Mouse (Mus musculus) liver, embryonic 14.5 days (tissue): ENCODE data around the gene Asb7. TPM values are rescaled to one million over a fixed set of nuclear protein-coding genes. Genes with fewer than 3 reads are reported as not detected.

ENCODE experiments used
- ATAC-seq: fragments of 200-750 bp; cut with Nextera tagmentation; 2 replicates; pipeline ENCODE4 v1.8.0; 2017; ENCODE audit warnings: moderate number of reproducible peaks, mild to moderate bottlenecking, moderate library complexity; ENCODE audit not compliant: insufficient read depth
- DNase-seq, 3 experiments: peaks; one replicate each; pipeline ENCODE4 v3.0.0-alpha.2; 2012 to 2013; ENCODE audit warnings: low read depth in 3 of 3, low spot score in 3 of 3
- H3K27ac ChIP-seq: fragments of 300-500 bp; sonication (generic); 2 replicates; pipeline ENCODE4 v1.5.1; 2014; ENCODE audit warnings: moderate library complexity, mild to moderate bottlenecking, control low read depth, inconsistent platforms
- H3K27me3 ChIP-seq: fragments of 300-500 bp; sonication (generic); 2 replicates; pipeline ENCODE4 v1.6.1; 2014; ENCODE audit warnings: mild to moderate bottlenecking, low read length, moderate library complexity; ENCODE audit not compliant: control insufficient read depth, insufficient read depth
- H3K36me3 ChIP-seq: fragments of 300-500 bp; sonication (generic); replicated peaks from 2 replicates; pipeline ENCODE4 v1.6.1; 2014; ENCODE audit warnings: low read depth; ENCODE audit not compliant: control insufficient read depth, insufficient read depth
- H3K4me1 ChIP-seq, 2 experiments: fragments of 200-500 bp in 1 of 2; fragments of 300-500 bp in 1 of 2; sonication (generic) in 1 of 2; replicated peaks; 2 replicates each; pipeline ENCODE4 v1.6.1; 2012 to 2014; ENCODE audit warnings: antibody characterized with exemption in 1 of 2, inconsistent platforms in 1 of 2, low read length in 1 of 2; ENCODE audit not compliant: control insufficient read depth in 2 of 2, insufficient read depth in 2 of 2
- H3K4me2 ChIP-seq: fragments of 300-500 bp; sonication (generic); 2 replicates; pipeline ENCODE4 v1.6.1; 2014; ENCODE audit warnings: low read depth, mild to moderate bottlenecking, control low read depth, moderate library complexity
- H3K4me3 ChIP-seq, 2 experiments: fragments of 200-500 bp in 1 of 2; fragments of 300-500 bp in 1 of 2; sonication (generic) in 1 of 2; 2 replicates each; pipeline ENCODE4 v1.5.1; 2012 to 2014; ENCODE audit warnings: low read depth in 2 of 2, low read length in 2 of 2, mild to moderate bottlenecking in 2 of 2, control low read depth in 1 of 2, inconsistent platforms in 1 of 2, moderate library complexity in 1 of 2; ENCODE audit not compliant: insufficient read depth in 1 of 2
- H3K9ac ChIP-seq: fragments of 300-500 bp; sonication (generic); replicated peaks from 2 replicates; pipeline ENCODE4 v1.6.1; 2014; ENCODE audit warnings: mild to moderate bottlenecking, control low read depth, moderate library complexity
- H3K9me3 ChIP-seq: fragments of 300-500 bp; sonication (generic); 2 replicates; pipeline ENCODE4 v1.6.1; 2016; ENCODE audit warnings: low read length, mixed read lengths; ENCODE audit not compliant: control insufficient read depth
- CTCF ChIP-seq: IDR thresholded peaks from 2 replicates; pipeline ENCODE4 v1.5.1; 2016; ENCODE audit warnings: antibody characterized with exemption, low read depth, control low read depth
- EP300 ChIP-seq: IDR thresholded peaks from 2 replicates; pipeline ENCODE4 v1.6.1; 2016; ENCODE audit warnings: antibody characterized with exemption, low read depth
- WGBS: fragments of 180-500 bp; shearing (Covaris S2); extraction: QIAGEN DNeasy Blood & Tissue Kit; methylation state at CpG from one replicate; pipeline ENCODE4 v1.1.7; 2014; ENCODE audit not compliant: insufficient replicate concordance; 5-methylcytosine and 5-hydroxymethylcytosine counted together
- polyA plus RNA-seq, 2 experiments: library from polyadenylated mRNA; depleted of rRNA in 1 of 2; stranded (reverse) in 1 of 2; unstranded in 1 of 2; fragments of >200 nt; fragmentation: Nextera tagmentation in 1 of 2; extraction: Ambion mirVana in 1 of 2; gene quantifications; 2 replicates each; pipeline versions ENCODE4 v1.2.1 to v1.2.3; 2012 to 2014

Gene Asb7
- polyA plus RNA-seq, 2 experiments = 1.8 to 3.2 TPM

DNA sequence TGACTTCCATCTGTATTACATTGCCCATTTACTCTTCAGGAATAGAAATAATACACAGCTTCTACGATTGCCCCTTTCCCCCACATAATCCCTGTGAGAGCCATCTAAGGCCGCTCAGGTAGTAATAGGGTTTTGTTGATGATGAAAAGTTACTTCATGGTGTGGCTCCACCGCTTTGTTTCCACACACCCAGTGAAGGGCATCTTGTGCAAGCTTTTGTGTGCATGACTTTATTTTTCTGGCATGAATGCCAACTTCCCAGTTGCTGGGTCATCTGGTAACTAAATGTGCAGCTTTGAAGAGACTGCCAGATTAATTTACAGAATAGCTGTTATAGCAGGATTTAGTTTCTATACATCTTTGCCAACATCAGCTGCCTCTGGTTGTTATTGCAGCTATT is 15.2 kb upstream of the Asb7 start:
- 69% methylated on average over 3 of the region's 3 CpGs for WGBS
- H3K9ac ChIP-seq = no peak overlapping the region
- H3K4me2 ChIP-seq = no peak overlapping the region
- no peaks in the 10 kb centered on the region for H3K9me3 ChIP-seq
- ATAC-seq (no peak), DNase-seq (no peak)
- no peaks in the 10 kb centered on the region for H3K36me3 ChIP-seq
- TF ChIP-seq EP300 = no peak
- no peak for TF ChIP-seq CTCF
- no peak overlapping the region for H3K4me3 ChIP-seq
- no peaks in the 10 kb centered on the region for H3K27me3 ChIP-seq
- no peaks in the 10 kb centered on the region for H3K4me1 ChIP-seq
- H3K27ac ChIP-seq = no peak overlapping the region

DNA sequence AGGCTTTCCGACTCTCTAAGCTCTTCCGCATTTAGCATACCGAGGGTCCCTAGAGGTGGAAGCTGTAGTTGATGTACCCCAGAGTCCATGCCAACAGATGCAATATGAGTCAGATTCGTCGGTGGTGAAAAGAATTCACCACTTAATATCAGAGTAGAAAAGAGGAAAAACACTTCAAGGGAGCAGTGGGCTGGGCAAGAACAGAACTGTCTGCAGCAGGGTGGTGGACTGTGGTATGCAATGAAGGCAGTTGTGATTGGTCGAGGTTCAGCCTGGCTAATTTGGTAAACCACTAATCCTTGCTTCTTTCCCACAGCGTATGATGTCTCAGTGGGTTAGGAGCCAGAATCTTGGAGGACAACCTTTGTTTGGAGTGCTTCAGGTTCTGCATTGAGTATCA is 13.3 kb upstream of the Asb7 start:
- Histone ChIP-seq H3K27me3 (no peaks in the 10 kb centered on the region), H3K36me3 (no peaks in the 10 kb centered on the region), H3K4me1 (no peaks in the 10 kb centered on the region), H3K4me2 (no peak overlapping the region), H3K4me3 (no peak overlapping the region), H3K9ac (no peak overlapping the region), H3K27ac (no peak overlapping the region), H3K9me3 (no peaks in the 10 kb centered on the region)
- no peak for TF ChIP-seq CTCF
- no peak for TF ChIP-seq EP300
- WGBS = 68% methylated on average over 7 of the region's 7 CpGs
- DNase-seq = no peak
- no peak for ATAC-seq

DNA sequence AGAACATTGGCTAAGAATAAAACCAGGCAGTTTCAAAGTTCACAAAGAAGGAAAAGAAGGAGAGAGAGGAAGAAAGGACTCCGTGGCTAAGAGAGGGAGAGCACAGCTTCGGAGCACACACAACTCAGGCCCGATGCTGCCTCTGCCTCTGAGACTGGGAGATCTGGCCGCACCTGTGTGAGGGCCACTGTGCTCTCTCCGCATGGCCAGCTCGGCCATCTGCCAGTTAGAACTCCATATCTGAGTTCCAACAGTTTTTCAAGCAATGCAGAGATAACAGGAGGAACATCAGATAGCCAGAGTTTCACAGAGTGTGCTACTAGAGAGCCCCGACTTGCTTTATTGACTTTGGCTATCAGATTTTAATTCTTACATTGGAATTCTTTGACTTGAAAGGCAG is 5.1 kb upstream of the Asb7 start:
- H3K27me3 ChIP-seq = no peaks in the 10 kb centered on the region
- DNase-seq = no peak
- no peak overlapping the region for H3K9ac ChIP-seq
- peaks cover 0 to 7% of the 10 kb centered on the region in 2 experiments; a peak in 3 of 4 replicates for H3K4me1 ChIP-seq
- 47% methylated on average over 7 of the region's 7 CpGs for WGBS
- no peak overlapping the region for H3K4me3 ChIP-seq
- H3K9me3 ChIP-seq = no peaks in the 10 kb centered on the region
- no peak overlapping the region for H3K27ac ChIP-seq
- no peaks in the 10 kb centered on the region for H3K36me3 ChIP-seq
- TF ChIP-seq CTCF (no peak), EP300 (no peak)
- ATAC-seq = no peak
- H3K4me2 ChIP-seq = no peak overlapping the region

- TF ChIP-seq CTCF (peak; percentile 51; the same call in 1 of the 2 replicates), EP300 (no peak)
- Histone ChIP-seq H3K4me3 (peak within 1 kb of the TSS; percentile 75 to 87), H3K9ac (peak within 1 kb of the TSS; percentile 75), H3K27ac (no peak within 1 kb of the TSS), H3K27me3 (no peaks in the 10 kb centered on the region), H3K4me1 (peaks cover 0 to 10% of the 10 kb centered on the region in 2 experiments; a peak in 3 of 4 replicates), H3K9me3 (no peaks in the 10 kb centered on the region), H3K36me3 (no peaks in the 10 kb centered on the region), H3K4me2 (peak within 1 kb of the TSS; percentile 73)
- peak; percentile 96 to 97 (median 96) for DNase-seq
- under 1% methylated on average over 51 of the region's 52 CpGs for WGBS
- ATAC-seq = peak; percentile 97
Measured at GRCm38 (mm10) chr7:66689620-66690360, 394 bp upstream of the Asb7 start, which contains the start of gene Lins1. Lins1 (plus strand) TSS chr7:66689889.

DNA sequence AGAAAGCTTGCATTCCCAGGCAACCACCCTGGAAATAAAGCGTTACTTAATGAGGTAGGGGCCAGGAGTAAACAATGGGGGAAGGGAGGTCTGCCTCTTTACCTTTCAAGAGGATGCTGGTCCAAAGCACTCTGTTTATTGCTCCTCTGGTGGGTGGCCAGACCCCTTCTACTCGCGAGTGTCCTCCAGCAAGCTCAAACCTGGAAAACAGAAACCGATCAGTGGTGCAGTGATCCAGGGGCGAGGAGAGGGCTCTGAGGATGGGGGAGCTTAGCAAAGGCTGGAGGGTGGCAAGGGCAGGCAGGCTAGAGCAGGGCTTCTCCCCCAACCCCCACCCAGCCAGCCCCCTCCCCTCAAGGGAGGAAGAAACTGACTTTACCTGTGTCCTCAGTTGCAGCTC is 675 bp downstream of the Asb7 start:
- Histone ChIP-seq H3K4me1 (peaks cover 0 to 7% of the 10 kb centered on the region in 2 experiments; a peak in 2 of 4 replicates), H3K27ac (no peak overlapping the region), H3K9me3 (no peaks in the 10 kb centered on the region), H3K27me3 (no peaks in the 10 kb centered on the region), H3K9ac (peak overlapping the region; percentile 75), H3K4me3 (peak overlapping the region; percentile 75 to 87), H3K36me3 (no peaks in the 10 kb centered on the region), H3K4me2 (peak overlapping the region; percentile 73)
- DNase-seq (no peak), ATAC-seq (no peak)
- WGBS = 5% methylated on average over 5 of the region's 5 CpGs
- TF ChIP-seq CTCF (no peak), EP300 (no peak)
